Mouse (Mus musculus) olfactory bulb, adult 2 months (tissue): Measurements from ENCODE around the gene L1cam.

Experiments
- CTCF ChIP-seq: fragments of 200-500 bp; IDR thresholded peaks from 2 replicates; pipeline ENCODE4 v1.5.1; 2012; ENCODE audit warnings: low read depth, mild to moderate bottlenecking, low read length, moderate library complexity; ENCODE audit not compliant: insufficient read depth
- POLR2A ChIP-seq: fragments of 200-500 bp; IDR thresholded peaks from 2 replicates; pipeline ENCODE4 v1.6.1; 2012; ENCODE audit warnings: mild to moderate bottlenecking, low read depth, low read length, moderate library complexity; ENCODE audit not compliant: insufficient read depth

- TF ChIP-seq POLR2A (no peak), CTCF (no peak)
Observed at GRCm38 (mm10) chrX:73871474-73871873, 24.4 kb downstream of the L1cam start.
